Mouse (Mus musculus): ENCODE results near the gene Mdm2.

DNA sequence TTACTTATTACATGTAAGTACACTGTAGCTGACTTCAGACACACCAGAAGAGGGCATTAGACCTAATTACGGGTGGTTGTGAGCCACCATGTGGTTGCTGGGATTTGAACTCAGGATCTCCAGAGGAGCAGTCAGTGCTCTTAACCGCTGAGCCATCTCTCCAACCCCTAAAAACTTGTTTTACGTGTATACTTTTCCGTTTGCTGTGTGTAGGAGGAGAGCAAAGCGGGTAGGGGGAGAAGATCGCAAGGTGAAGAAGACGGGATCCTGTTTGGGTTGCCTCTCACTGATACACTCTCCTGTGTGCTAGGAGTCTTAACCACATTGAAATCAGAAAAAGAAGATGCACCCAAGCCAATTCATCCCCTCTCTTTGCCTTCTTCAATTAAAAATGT lies 56.8 kb downstream of the Mdm2 start:
- no peak for TF ChIP-seq POLR2A (IDR thresholded peaks at IDR 0.05; ENCODE audit: extremely low read depth, insufficient read depth, low read length)
- TF ChIP-seq CTCF (IDR thresholded peaks at IDR 0.05; ENCODE audit: low read depth, low read length), result no peak
